Mouse (Mus musculus) retina, embryonic 14.5 days (tissue): ENCODE data around the gene Ddhd1.
"Not testable (repeated sequence)": the region's sequence is repeated elsewhere in the genome, so short reads cannot be mapped to it uniquely, and the experiment has no call there.

Source experiments
- DNase-seq: peaks from one replicate; pipeline ENCODE4 v3.0.0-alpha.2; 2015; ENCODE audit warnings: low spot score

Ddhd1 gene

DNA sequence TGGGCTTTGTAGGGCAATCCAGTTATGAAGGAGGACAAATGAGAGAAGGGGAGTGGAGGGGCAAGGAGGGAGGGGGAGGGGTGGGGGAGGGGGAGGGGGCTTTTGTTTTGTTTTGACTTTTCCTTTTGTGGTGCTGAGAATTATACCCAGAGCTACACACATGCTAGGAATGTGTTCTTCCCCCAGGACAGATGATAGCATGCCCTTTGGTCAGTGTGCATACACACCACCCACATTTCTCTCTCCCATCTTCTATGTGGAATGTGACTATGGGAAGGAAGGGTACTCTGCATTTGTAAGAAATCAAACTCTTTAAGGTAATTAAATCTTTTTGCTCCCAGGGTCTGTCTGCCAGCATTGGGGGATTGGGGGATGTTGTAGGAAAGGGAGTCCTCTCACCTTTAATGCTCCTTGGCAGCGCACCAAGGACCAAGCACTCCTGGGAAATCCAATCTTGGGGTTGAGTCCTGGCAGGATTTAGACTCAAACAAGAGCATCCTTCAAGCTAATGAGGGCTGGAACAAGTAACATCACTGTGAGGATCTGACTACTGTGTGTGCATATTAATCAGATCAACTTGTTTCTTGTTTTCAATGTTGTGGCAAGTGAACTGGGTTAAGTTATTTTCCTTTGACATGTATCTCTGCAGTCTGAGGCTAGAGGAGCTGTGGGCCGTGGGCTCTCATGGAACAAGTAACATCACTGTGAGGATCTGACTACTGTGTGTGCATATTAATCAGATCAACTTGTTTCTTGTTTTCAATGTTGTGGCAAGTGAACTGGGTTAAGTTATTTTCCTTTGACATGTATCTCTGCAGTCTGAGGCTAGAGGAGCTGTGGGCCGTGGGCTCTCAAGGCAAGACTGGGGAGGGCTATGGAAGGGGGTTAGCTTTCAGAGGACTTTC lies 76.8 kb downstream of the Ddhd1 start:
- DNase-seq, result not testable (repeated sequence)

DNA sequence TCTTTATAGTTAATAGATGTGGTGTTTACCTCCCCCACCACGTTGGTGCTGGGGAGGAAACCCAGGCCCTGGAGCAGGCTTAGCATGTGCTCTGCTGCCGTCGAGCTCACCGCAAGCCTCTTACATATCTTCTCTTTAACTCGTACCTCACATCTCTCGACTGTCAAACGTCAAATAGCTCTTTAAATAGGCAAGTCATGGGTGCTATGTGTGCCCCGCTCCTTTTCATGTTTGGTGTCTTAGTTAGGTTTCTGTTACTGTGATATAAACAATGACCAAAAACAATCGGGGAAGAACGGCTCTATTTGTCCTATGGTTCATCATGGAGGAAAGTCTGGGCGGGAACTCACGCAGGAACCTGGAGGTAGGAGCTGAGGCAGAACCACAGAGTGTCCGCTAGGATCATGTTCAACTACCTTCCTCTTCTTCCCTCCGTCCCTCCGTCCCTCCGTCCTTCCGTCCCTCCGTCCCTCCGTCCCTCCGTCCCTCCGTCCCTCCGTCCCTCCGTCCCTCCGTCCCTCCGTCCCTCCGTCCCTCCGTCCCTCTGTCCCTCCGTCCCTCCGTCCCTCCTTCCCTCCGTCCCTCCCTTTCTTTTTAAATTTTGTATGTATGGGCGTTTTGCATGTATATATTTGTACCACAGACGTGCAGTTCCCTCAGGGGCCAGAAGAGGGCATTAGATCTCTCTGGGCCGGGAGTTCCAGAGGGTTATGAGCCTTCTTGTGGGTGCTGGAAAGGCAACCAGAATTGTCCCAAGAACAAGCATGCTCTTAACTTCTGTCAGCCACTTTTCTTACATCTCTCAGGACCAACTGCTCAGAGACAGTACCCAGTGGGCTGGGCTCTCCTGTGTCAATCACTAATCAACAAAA lies 91.6 kb downstream of the Ddhd1 start:
- peak; percentile 82 for DNase-seq

DNA sequence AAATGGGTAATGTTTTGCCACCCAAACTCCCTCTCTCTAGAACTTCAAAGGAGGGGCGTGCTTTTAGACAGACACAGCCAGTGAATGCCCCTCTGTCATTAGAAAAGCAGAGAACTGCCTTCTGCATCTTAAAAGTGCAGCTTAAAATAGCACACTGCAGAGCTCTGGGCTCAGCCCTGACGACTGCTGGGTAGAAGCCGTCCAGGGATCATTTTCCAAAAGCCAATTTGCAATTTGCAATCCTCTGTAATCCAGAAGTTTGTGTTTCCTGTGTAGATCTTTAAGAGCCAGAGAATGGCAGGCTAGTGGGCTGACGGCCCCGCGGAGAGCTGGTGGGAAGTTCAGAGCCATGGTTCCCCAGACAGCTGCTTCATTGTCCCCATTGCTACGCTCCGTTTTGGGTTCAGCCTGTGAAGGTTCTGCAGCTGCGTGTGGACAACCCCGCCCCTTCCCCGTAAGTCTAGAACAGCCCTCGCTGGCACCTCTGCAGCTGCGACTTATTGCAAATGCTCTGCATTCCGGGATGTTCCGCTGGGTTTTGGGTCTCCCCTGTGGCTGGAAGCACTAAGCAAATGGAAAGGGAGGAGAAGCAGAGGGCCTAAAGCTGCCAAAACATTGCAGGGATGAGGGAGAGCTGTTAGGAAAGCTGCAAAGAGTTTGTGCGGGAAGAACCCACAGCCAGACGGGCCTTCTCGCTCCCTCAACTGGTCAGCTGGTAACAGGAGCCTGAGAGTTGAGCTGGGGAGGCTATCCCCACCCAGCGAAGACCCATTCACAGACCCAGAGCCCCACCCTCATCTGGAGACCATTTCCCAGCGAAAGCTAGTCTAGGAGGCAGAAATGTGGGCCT lies 92.5 kb downstream of the Ddhd1 start:
- DNase-seq, result peak; percentile 38

DNA sequence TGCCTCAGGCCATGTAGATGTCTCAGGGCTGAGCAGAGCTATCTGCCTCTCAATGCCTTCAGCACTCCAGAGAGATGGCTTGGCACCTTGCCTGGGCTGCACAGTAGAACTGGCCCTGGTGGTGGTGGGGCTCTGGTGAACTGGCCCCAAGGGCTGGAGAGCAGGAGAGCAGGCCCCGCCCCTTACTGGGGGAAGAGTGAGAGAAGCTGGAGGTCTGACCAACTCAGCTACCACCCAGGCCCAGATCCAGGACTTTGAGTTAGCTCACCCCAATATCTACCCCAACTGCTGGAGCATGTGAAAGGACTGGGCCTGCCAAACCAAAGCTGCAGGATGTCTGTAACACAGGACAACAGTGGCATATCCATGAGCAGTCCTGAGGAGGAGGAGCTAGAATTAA lies 94.4 kb downstream of the Ddhd1 start:
- no peak for DNase-seq

DNA sequence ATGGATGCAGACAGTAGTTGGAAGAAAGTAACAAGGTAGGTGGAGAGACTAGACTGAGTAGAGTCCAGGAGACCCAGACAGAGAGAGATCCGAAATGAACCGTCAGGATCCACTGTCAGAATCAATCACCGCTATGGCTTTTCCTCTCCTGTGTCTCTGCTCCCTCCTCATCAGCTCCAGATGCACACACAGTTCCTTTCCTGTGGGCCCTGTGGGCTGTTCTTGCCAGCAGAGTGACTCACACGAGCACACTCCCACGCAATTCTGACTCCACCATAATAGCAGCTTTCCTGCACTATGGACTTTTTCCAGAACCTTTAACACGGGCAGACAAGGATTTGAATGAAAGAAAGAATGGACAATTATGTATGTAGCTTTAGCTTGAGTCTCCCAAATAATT lies 96.3 kb downstream of the Ddhd1 start:
- no peak for DNase-seq

DNA sequence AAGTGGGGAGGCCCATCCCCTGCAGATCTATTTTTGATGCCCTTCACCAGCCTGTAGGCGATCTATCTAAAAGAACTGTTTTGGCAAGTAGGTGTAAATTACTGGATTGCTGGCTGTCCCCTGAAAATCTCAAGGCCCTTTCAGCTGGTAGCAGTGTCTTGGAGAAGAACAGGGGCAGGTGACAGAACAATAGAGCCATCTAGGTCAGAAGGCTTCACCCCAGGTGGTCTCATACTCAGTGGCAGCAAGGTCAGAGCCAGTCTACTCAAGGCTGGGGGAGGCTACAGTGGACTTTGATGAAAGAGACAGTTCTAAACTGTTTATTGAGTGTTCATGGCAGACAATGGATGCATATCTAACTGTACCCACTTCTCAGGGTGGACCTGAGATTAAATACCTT lies 98.9 kb downstream of the Ddhd1 start:
- peak; percentile 17 for DNase-seq

DNA sequence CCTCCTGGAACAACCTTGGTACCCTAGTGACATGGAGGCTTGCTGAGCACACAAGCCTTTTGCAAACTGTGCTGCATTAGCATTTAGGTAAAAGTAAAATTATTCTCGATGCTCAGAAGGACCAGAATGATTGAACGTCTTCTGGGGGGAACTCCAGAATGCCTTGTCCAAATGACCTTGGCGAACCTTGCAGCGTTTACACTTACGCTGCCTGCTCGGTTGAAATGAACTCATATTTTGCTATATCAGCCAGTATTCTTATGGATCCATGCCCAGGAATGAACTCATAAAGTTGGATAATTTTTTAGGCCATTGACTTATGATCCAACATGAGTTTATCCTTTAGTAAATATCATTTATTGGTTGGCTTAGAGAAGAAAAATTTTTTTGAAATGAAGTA lies 103.6 kb downstream of the Ddhd1 start:
- no peak for DNase-seq

DNA sequence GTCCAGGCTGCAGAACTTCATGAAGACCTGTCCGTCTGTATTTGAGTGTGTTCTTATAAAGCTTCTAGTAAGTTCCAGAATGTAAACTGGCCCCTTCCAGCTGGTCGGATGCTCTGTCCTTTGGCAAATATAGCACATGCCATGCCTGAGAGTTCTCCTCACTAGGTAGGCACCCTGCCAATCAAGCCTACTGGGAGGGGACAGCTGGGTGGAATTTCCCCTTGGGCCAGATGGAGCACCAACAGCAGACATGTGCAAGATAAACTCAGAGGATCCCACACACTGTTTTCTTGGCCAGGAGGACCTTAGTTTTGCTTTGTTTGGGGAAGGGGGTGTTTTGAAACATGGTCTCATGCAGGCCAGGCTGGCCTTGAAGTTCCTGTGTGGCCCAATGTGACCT lies 104.1 kb downstream of the Ddhd1 start:
- no peak for DNase-seq

DNA sequence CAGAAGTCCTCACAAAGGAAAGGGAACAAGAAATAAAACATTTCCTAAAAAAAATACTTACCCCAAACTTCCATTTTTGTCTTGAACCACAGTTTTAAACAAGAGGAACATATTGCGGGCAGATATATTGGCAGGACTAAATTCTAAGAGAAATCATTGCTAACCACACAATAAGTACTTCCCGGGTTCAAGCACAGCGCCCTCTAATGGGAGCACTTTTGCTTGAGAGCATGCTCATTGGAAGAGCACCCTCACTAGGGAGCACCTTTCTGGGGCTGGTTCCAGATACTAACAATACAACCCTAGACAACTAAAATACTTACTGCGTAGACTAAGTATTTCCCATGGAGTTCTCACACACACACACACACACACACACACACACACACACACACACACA lies 105.5 kb downstream of the Ddhd1 start:
- no peak for DNase-seq

DNA sequence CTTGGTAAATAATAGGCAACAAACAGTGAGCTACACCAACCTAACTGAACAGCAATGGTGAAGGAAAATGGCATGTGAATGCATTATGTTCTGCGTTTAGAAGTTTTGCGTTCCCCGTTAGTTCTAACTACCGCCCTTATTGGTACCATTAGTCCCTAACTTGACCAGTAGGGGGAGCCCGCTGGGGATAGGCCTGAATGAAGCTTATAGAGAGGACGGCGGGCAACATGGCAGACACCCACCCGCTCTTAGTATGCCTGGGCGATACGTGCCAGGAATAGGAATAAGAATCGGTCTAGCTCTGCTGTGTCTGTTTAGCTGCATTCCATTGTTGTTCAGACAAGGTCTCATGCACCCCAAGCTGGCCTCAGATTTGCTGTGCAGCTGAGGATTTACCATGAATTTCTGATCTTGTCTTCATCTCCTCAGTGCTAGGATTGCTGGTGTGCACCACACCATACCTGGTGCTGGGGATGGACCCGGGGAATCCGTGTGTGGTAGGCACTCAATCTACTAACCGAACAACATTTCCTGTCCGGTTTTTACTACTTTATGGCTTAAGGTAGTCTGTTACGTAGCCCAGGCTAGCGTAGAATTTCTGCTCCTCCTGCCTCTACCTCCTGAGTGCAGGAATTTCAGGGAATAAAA lies 106.7 kb downstream of the Ddhd1 start:
- peak; percentile 62 for DNase-seq

DNA sequence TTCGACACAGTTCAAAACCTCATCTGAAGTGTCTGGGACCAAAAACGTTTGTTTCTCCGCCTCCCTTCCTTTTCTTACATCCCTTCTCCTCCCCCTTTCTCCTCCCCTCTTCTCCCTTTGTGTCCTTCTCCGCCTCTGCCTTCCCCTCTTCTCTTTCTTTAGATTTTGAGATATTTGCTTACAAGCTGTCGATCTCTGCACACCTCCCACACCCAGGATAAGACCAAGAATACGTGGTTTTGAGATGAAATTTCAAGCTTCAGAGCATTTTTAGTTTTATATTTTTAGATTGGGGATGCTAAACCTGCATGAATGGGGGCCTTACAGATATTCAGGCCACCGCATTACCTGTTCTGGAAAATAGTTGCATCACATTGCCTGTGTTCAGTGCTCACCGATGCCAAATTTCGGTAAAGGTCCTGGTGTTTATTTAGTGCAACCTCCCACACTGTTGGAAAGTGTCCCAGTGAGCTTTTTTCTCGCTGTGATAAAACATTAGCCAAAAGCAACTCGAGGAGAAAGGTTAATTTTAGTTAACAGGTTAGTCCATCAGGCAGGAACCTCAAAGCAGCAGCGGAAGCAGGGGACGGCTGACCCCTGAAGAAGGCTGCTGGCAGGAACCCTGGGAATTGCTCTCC lies 107.8 kb downstream of the Ddhd1 start:
- DNase-seq, result no peak

DNA sequence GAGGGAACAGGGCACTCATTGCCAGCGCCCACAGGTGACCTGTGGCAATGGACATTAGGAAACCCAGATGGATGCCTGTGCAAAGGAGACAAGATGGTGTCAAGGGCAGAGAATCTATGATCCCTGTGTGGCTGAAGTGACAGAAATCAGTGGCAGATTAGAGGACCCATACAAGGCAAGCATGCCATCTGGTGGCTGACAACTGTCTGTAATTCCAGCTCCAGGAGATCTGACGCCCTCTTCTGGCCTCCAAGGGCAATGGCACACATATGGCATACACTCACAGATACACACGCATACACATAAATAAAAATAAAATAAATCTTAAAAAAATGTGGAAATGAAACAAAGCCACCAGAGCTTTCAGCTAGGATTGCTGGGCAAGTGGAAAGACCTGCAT lies 109.8 kb downstream of the Ddhd1 start:
- DNase-seq, result no peak

DNA sequence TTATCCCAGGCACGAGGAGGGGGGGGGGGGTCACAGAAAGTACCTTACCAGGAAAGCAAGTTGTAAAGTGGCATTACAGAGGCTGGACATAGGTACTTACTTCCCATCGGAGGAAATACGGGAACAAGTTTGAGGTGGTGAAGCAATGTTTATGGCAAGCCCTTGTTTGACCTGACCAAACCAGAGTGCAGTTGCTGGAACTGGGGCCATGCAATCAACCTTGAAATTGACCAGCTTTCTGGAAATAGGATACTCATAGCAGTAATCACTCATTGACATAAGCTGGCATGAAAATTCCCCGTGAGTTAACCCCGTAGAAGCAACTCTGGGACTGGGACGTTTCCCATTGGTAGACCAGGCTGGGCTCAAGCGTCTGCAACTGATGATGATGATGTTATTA lies 113.0 kb downstream of the Ddhd1 start:
- DNase-seq, result no peak

DNA sequence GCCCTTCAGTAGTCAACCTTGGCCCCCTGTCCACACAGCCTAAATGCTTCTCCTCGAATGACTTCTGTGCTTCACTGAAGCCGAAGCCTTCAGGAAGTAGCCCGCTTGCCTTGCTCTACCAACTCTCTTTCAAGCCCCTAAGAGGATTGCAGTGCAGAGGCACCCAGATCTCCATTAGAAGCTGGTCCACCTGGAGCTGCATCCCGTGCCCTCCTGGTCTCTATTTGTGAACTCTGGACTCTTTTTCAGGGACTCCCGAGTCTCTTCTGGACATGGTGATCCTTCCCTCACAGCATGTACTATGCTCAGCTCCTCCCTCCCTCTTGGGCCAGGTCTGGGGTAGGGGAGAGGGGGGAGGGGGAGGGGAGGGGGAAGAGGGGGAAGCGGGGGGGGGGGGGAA lies 113.9 kb downstream of the Ddhd1 start:
- no peak for DNase-seq

DNA sequence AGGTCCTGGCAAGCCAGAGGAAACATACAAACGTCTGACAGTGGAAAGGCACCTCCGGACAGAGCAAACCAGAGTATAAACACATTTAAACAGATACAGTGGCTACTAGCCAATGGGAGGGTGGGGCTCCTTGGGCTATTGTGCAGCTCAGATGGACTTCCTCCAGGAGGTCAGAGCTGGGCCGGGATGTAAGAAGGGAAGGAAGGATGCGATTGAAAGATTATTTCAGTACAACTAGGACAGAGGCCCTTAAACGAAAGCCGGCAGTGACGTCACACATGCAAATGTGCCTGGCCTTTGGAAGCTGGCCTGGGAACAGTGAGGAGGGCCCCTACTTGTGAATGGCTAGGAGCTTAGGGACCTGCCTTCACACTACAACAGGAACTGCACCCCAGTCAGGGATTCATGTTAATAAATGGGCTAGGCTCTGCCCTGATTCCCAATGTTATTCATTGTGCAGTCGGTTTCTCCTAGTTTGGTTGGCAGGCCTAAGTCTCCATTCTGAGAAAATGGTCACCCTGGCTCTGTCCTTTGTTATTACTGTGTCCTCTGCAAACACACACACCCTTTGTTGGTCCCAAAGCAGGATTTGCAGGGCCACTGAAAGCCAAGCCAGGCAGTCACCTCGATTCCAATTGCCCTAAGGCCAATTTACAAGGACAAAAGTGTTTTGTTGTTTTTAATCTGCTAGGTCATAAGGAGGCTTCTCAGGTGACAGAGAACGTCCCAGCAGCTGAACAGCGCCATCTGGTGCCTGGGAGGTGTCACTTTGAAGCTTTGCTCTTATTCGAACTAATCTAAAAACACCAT lies 118.1 kb downstream of the Ddhd1 start:
- DNase-seq, result peak; percentile 85
